ENCODE assay signal across 8 mouse cellular contexts in the genomic region with DNA sequence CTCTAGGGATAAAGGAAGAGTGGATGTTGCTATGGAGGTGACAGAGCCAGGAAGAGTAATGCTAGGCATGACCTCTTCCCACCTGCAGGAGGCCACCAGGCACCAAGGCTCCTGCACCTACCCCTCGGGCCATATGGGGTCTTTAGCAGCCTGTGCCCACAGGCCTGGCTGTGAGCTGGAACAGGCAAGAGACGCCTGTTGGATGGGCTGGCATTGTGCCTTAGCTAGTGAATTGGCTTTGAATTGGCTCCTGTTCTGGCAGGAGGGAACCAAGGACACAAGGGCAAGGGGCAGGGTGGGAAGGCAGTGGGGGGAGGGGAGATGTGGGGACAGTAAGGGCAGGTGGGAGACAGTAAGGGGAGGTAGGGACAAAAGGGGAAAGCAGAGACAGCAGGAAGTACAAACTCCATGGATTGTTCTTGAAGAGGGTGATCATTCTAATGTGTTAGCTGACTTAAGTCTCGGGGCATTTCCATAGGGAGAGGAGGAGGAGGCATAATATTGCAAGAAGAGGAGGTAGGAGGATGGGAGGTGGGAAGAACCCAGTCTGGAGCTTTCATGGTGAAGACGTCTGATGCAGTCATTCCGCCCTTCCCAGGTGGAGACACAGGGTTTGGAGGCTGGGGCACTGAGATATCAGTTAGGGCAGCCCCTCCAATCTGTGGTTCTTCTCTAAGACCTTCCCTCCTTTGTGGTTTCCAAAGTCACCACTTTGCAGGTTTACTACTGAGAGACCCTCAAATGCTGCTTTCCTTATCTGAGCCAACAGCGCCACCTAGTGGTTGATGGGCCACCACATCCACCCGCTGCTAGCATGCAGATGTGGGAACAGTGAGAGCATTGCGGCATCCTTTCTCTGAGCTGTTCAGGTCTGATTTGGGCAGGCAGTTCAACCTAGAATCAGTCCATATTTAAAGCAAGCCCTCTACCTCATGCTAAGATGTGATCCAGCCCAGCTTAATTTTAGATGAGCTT.
DNase-seq lines count a peak whose midpoint lies in the region; ATAC-seq and TF ChIP-seq lines count a peak whose summit lies in the region.

No protein-coding gene starts in this region.

- H3K36me3 ChIP-seq in liver, embryonic 12.5 days, result no peaks in the 10 kb centered on the region
- H3K36me3 ChIP-seq in kidney, embryonic 14.5 days (ENCODE audit: control insufficient read depth, insufficient read depth, low read length), result no peaks in the 10 kb centered on the region
- no peaks in the 10 kb centered on the region for H3K36me3 ChIP-seq in limb, embryonic 12.5 days
- H3K36me3 ChIP-seq in stomach, embryonic 14.5 days (ENCODE audit: control insufficient read depth, insufficient read depth, low read length), result no peaks in the 10 kb centered on the region

- intact Hi-C loops in gastrocnemius, adult 2 months (cut with DNase I), result loop anchor here (5.0 kb wide), 2 partner anchors 239 to 989 kb away; partner anchors contain the start of gene Apba2

- H3K27ac ChIP-seq in liver, embryonic 12.5 days, result no peak overlapping the region
- H3K27ac ChIP-seq in gastrocnemius, adult 2 months, result no peak overlapping the region
- no peak overlapping the region for H3K27ac ChIP-seq in kidney, embryonic 14.5 days (ENCODE audit: low read depth, low read length)
- no peak overlapping the region for H3K27ac ChIP-seq in limb, embryonic 12.5 days
- no peak overlapping the region for H3K27ac ChIP-seq in stomach, embryonic 14.5 days (ENCODE audit: low read length)

- H3K9me3 ChIP-seq in liver, embryonic 12.5 days (replicated peaks), result no peaks in the 10 kb centered on the region
- no peaks in the 10 kb centered on the region for H3K9me3 ChIP-seq in kidney, embryonic 14.5 days (ENCODE audit: control insufficient read depth, low read length)
- no peaks in the 10 kb centered on the region for H3K9me3 ChIP-seq in limb, embryonic 12.5 days
- no peaks in the 10 kb centered on the region for H3K9me3 ChIP-seq in stomach, embryonic 14.5 days (ENCODE audit: control insufficient read depth, low read depth, low read length)

- 29% methylated on average over 8 of the region's 8 CpGs for WGBS in liver, embryonic 12.5 days (ENCODE audit: insufficient replicate concordance)
- WGBS in kidney, embryonic 14.5 days, result 35% methylated on average over 8 of the region's 8 CpGs
- 26% methylated on average over 8 of the region's 8 CpGs for WGBS in limb, embryonic 12.5 days
- WGBS in stomach, embryonic 14.5 days, result 41% methylated on average over 8 of the region's 8 CpGs

- DNase-seq in liver, result peak; percentile 72
- DNase-seq in cerebellum, postnatal 25 days, result peak; percentile 84 to 91
- peak; percentile 62 for DNase-seq in gastrocnemius, adult 2 months

- ATAC-seq in liver, embryonic 12.5 days, result no peak
- peak; percentile 66 for ATAC-seq in kidney, embryonic 14.5 days (ENCODE audit: low FRiP score, low TSS enrichment)
- peak; percentile 53 for ATAC-seq in limb, embryonic 12.5 days (ENCODE audit: insufficient number of reproducible peaks, insufficient read depth, low FRiP score, low TSS enrichment, low read depth)
- 0 out of 2 replicates have a peak, but pooled peaks have one; percentile 23 for ATAC-seq in monocyte, adult 5-6 weeks (replicated peaks; ENCODE audit: insufficient number of reproducible peaks, low FRiP score, low TSS enrichment, poor library complexity, severe bottlenecking)
- ATAC-seq in stomach, embryonic 14.5 days (ENCODE audit: insufficient number of reproducible peaks, insufficient read depth, low FRiP score, low read depth), result 0 out of 2 replicates have a peak, but pooled peaks have one; percentile 70

- H3K27me3 ChIP-seq in liver, embryonic 12.5 days (replicated peaks), result no peaks in the 10 kb centered on the region
- no peaks in the 10 kb centered on the region for H3K27me3 ChIP-seq in kidney, embryonic 14.5 days (ENCODE audit: control insufficient read depth, insufficient read depth, low read length)
- H3K27me3 ChIP-seq in limb, embryonic 12.5 days, result peaks cover 11% of the 10 kb centered on the region; the same call in 1 of the 2 replicates
- no peaks in the 10 kb centered on the region for H3K27me3 ChIP-seq in stomach, embryonic 14.5 days (ENCODE audit: control insufficient read depth, insufficient read depth, low read length)

- H3K4me3 ChIP-seq in liver, embryonic 12.5 days, result no peak overlapping the region
- H3K4me3 ChIP-seq in gastrocnemius, adult 2 months, result no peak overlapping the region
- no peak overlapping the region for H3K4me3 ChIP-seq in kidney, embryonic 14.5 days (ENCODE audit: low read length)
- H3K4me3 ChIP-seq in limb, embryonic 12.5 days (replicated peaks), result no peak overlapping the region
- no peak overlapping the region for H3K4me3 ChIP-seq in stomach, embryonic 14.5 days (ENCODE audit: low read depth, low read length)

- no peaks in the 10 kb centered on the region for H3K4me1 ChIP-seq in liver, embryonic 12.5 days
- H3K4me1 ChIP-seq in kidney, embryonic 14.5 days (ENCODE audit: control insufficient read depth, insufficient read depth, low read length), result no peaks in the 10 kb centered on the region
- no peaks in the 10 kb centered on the region for H3K4me1 ChIP-seq in limb, embryonic 12.5 days (replicated peaks)
- H3K4me1 ChIP-seq in stomach, embryonic 14.5 days (ENCODE audit: control insufficient read depth, insufficient read depth, low read length), result no peaks in the 10 kb centered on the region

- TF ChIP-seq CTCF in gastrocnemius, adult 2 months (IDR thresholded peaks at IDR 0.05), result peak; percentile 89

- H3K9ac ChIP-seq in liver, embryonic 12.5 days, result no peak overlapping the region
- H3K9ac ChIP-seq in kidney, embryonic 14.5 days (ENCODE audit: low read depth, low read length), result no peak overlapping the region
- H3K9ac ChIP-seq in limb, embryonic 12.5 days (replicated peaks), result no peak overlapping the region
- no peak overlapping the region for H3K9ac ChIP-seq in stomach, embryonic 14.5 days (replicated peaks; ENCODE audit: low read depth, low read length)

- no peak overlapping the region for H3K4me2 ChIP-seq in liver, embryonic 12.5 days
- no peak overlapping the region for H3K4me2 ChIP-seq in kidney, embryonic 14.5 days (replicated peaks; ENCODE audit: low read depth, low read length)
- H3K4me2 ChIP-seq in limb, embryonic 12.5 days, result no peak overlapping the region
- no peak overlapping the region for H3K4me2 ChIP-seq in stomach, embryonic 14.5 days (replicated peaks; ENCODE audit: low read depth, low read length)
